Mouse (Mus musculus): ENCODE measurements around the gene Npepps.
"Not testable (repeated sequence)": the region's sequence is repeated elsewhere in the genome, so short reads cannot be mapped to it uniquely, and the experiment has no call there.

Gene Npepps

GRCm38 (mm10) chr11:97280216-97280861 is at the start of gene Npepps:
Npepps (minus strand) TSS chr11:97280638.
- in situ Hi-C loops (cut with MboI, MseI), result no loop called here

- in situ Hi-C loops (cut with MboI, MseI), result no loop called here
These were observed 47.7 kb upstream of the Npepps start for GRCm38 (mm10) chr11:97328148-97328547.

DNA sequence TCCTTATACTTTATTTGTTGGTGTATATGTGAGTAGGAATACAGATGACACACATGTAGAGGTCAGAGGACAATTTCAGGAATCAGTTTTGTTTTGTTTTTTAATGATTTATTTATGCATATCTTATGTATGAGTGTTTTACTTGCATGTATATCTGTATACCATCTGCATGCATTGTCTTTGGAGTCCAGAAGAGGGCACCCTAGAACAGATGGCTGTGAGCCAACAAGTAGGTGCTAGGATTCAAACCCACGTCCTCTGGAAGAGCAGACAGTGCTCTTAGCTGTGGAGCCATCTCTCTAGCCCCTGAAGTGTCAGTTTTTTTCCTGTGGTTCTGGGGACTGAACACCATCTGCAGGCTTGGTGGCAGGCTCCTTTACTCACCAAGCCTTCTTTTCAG is 44.8 kb upstream of the Npepps start:
- in situ Hi-C loops (cut with MboI, MseI), result no loop called here

DNA sequence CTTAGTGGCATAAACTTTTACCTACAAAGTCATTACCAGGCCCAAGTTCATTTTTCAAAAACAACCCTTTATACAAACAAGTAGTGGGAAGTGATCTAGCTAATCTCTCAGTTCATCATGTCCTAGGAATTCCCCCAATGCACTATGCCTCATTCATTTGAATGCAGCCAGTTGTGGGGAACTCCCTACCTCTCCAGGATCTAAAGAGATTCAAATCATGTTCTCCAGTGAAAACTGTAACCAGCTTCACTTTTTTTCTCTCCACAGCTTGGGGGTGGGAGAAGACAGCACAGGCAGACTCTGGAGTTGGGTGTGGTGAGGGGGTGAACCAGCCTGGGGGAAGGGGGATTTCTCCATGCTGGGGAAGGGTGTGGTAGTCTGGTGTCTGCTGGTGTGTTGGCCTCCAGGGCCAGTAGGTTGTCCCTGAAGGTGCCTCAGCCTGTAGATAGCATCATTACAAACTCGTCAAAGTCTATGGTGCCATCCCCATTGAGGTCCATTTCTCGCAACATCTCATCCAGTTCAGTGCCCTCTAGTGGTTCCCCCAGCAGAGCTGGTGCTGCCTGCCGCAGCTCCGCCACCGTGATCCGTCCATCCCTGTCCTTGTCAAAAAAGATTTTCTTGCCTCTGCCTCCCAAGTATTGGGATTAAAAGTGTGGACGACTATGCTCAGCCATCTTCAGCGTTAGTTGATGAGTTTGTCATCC is 41.6 kb upstream of the Npepps start:
- in situ Hi-C loops (cut with MboI, MseI), result not testable (repeated sequence)

DNA sequence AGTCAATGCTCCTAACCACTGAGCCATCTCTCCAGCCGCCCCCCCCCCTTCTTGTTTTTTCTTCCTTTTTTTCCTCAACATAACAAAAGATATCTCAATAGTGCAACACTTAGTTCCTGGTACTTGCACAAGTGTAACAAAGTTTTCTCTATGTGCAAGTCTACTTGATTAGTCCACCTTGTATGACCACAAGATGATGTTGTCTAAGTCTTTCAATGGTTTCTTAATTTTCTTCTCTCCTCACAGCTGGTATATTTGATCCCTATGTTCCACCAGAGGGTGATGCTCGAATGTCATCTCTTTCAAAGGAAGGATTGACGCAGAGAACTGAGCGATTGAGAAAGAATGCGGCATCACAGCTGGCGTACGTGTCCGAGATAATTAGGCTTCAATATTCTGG is 40.8 kb upstream of the Npepps start:
- in situ Hi-C loops (cut with MboI, MseI), result no loop called here

DNA sequence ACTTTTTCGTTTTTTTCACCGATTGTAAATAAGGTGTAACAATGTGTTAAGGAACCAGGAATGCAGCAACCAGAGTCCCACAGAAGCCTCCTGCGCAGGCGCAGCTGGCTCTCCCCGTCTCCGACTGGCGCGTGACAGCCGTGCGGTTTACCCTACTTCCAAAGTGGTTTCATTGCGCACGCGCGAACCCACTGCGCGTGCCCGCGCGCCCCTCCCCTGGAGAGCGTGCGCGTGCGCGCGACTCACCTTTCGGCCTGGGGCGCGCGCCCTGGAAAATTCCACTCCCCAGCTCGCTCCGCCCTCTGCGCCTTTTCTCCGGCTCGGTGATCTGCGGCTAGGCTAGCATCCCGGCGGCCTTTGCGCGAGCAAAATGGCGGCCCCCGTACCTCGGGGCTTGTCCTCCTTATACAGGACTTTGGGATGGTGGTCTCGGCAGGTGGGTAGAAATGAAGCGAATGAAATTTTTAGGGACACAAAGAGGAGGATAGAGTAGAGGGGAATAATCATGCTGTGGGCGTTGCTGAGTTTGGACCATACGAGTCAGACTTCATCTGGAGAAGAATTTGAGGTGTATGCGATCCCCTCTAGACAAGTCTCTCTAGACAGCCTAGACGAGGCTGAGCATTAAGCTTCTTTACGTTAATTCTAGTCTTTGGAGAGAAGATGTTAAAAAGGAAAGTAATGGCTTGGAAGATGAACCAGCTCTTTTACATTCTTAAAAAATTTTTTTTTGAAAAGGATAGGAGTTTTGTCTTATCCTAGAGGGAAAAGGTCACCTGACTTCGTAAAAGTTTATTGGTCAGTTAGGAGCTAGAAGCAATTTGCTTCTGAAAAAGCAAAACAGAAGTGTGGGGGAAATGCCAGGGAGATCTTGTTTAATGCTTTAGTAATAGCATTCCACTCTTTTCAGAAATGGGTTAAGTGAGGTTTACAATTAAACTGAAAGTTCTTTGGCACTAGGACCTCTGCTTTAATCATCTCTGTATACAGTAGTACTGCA is 35.4 kb upstream of the Npepps start, which contains the start of gene Mrpl45:
TSS of gene Mrpl45 (plus strand) at position 213 of the 1,000 bp plus-strand sequence.
- in situ Hi-C loops (cut with MboI, MseI), result loop anchor here (5.0 kb wide), 1 partner anchor 39 kb away; no protein-coding TSS in a partner anchor

DNA sequence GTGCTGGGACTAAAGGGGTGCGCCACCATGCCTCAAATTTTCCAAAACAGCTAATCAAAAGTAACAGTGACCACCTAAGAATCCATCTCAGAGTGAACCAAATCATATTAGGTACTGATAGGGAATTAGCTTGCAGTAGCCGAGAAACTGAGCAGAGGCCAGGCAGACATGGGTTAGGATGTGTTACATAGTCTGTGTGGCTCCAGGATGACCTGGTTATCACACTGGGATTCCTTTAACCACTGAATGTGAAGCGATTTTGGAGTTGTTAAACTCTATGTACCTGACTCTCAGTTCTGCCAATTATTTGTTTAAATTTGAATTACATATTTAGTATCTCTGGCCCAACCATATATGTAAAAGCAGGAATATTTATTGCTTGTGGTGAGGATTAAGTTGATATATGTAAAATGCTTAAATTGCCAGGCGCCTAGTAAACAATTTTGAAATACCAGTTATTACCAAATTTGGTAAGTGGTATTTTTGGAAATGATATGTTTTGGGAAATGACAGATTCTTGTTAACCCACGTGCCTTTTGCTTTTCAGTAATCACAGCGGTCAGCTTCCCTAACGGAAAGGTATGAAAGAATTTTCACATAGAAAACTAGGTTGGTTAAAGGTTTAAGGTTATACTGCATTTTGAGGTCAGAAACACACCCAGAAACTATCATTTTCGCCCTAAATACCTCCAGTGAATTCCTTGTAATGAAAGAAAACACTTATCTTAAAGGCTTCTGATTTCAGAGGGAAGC is 34.5 kb upstream of the Npepps start:
- in situ Hi-C loops (cut with MboI, MseI), result loop anchor here (5.0 kb wide), 1 partner anchor 38 kb away; no protein-coding TSS in a partner anchor

DNA sequence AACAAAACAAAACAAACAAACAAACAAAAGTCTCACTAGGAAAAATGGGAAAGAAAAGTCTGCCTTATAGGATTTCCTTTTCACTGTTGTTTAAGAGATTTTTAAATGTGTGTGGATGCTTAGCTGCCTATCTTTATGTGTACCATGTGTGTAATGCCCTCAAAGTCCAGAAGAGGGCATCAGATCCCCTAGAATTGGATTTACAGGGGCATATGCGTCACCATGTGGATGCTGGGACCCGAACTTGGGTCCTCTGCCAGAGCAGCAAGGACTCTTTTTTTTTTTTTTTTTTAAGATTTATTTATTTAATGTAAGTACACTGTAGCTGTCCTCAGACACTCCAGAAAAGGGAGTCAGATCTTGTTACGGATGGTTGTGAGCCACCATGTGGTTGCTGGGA is 33.7 kb upstream of the Npepps start:
- in situ Hi-C loops (cut with MboI, MseI), result no loop called here

GRCm38 (mm10) chr11:97312871-97313270 is 32.4 kb upstream of the Npepps start:
- in situ Hi-C loops (cut with MboI, MseI), result not testable (repeated sequence)

DNA sequence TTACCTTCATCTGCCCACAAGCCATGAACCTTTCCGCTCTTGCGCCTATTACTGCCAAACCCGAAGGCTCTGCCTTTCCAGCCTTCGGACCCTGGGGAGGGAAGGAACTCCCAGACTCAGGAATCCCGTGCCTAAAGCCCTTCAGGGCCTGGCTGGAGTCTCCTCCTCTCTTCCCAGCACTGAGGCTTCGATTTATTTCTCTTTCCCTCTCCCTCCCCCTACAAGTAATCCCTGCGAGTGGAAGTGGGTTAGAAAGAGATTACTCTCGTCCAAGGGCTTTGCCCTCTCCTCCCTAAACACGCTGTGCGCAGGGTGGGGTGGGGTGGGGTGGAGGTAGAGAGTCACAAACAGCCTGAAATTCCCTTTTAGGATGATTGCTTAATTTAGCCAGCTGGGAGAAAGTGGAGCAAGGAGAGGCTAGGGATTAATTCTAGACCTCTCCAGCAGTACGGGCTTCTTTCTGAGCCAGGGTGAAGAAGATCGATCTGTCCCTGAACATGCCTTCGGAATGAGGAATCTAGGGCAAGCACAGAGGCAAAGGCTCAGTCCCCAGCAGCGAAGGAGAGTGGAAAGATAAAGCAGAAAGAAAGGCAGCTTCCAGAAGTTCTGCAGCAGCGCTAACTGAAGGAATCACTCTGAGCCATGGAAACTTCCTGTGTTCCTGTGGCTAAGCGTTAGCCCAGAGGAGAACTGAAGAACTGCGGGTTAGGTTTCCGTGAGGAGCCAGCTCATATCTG is 30.6 kb upstream of the Npepps start:
- in situ Hi-C loops (cut with MboI, MseI), result no loop called here

DNA sequence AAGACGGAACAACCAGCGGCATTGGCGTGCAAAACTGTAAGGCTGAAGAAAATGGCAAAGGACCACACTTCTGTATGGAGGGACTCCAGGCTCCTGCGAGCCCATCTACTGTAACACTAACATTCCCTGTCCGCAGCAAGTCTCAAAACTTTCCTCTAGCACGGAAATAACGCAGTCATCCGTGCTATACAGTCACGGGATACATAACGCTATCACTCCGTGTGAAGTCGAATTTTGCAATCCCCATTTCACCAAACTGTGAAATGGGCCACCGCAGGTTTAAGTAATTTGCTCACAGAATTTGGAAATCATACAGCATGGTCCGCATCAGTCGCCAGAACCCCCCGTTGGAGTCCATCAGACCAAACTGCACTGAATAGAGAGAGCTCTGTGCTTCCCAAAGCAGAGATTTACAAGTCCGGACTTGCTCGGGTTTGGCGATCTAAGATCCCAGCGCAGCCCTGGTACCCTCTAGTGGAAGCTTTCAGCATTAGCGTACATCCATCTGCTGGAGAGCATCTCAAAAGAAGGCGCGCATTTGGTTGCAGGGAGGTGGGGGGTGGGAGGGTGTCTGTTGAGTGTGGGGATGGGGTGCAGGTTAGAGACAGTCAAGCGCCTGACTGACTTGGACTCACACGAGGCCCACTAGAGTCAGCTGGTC is 29.6 kb upstream of the Npepps start:
- in situ Hi-C loops (cut with MboI, MseI), result no loop called here

GRCm38 (mm10) chr11:97309451-97309836 is 29.0 kb upstream of the Npepps start:
- in situ Hi-C loops (cut with MboI, MseI), result no loop called here

DNA sequence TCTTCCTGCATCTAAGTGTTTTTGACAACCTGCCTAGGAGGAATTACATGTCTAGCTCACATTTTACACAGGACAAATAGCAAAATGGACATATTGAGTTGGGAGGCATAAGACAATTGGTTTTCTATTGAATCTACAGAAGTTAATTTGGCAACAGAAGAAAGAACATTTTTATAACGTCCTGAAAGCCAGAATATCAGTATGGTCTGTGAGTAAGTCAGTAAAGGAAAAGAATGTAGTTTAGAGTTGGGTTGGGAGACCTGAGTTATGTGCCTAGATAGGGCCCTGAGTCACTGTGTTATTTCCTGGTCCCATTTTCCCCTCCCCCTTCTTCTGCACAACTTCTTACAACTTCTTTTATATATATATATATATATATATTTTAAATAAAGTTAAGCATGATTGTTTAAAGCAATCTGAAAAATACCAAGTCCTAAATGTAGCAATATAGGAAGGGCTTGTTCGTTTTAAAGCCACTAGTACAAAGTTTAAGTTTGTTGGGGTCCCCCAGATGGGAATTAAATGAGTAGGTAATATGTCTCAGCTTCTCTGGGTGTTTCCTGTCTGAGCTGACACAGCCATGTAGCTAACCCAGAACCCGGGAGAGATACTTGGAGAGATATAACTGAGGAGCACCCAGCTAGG is 28.5 kb upstream of the Npepps start:
- in situ Hi-C loops (cut with MboI, MseI), result no loop called here

GRCm38 (mm10) chr11:97307294-97308069 is 27.0 kb upstream of the Npepps start:
- in situ Hi-C loops (cut with MboI, MseI), result no loop called here

DNA sequence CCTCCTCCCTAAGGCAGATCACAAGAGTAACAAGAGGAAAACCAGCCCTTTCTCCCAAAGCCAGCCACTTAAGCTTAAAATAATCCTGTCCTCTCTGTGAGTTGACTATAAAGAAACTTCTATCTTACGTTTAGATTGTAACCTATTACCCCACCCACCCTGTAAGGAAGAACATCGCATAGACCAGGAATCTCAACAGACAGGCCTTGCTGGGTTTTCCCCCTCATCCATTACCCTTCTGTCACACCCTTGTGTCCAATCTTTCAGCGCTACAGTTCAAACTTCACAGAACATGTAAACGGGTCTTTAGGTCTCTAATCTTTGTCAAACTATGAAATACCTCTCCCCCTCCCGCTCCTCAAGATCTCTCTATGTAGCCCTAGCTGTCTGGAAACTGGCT is 24.2 kb upstream of the Npepps start:
- in situ Hi-C loops (cut with MboI, MseI), result no loop called here

- in situ Hi-C loops (cut with MboI, MseI), result no loop called here
These were observed 21.9 kb upstream of the Npepps start for GRCm38 (mm10) chr11:97302231-97302781.

GRCm38 (mm10) chr11:97301406-97301805 is 21.0 kb upstream of the Npepps start:
- in situ Hi-C loops (cut with MboI, MseI), result no loop called here

DNA sequence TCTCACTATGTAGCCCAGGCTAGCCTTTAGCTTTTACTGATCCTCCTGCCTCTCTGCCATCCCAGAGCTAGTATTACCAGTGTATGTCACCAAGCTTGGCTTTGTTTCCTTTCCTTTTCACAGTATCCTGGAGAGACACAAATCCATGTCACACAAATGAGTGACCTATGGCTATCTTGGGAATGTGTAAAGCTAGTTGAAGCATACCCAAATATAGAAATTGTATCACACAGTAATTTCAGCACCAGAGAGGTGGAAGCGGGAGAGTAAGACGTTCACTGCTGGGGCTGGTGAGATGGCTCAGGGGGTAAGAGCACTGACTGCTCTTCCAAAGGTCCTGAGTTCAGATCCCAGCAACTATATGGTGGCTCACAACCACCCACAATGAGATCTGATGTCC is 19.5 kb upstream of the Npepps start:
- in situ Hi-C loops (cut with MboI, MseI), result no loop called here

Data from T-helper 1 cell (primary cell).